Mouse (Mus musculus): ENCODE measurements around the gene Pdzd8.

- TF ChIP-seq CTCF (IDR thresholded peaks at IDR 0.05; ENCODE audit: low read depth, low read length), result no peak
- no peak for TF ChIP-seq POLR2A (IDR thresholded peaks at IDR 0.05; ENCODE audit: insufficient read depth, low read length)
- TF ChIP-seq EP300 (IDR thresholded peaks at IDR 0.05; ENCODE audit: insufficient read depth, low read depth, low read length), result no peak
These were observed 5.7 kb upstream of the Pdzd8 start for GRCm38 (mm10) chr19:59351151-59351889.
